Mouse (Mus musculus): Measurements from ENCODE around the gene Dgkh. TPM values are rescaled to one million over a fixed set of nuclear protein-coding genes. Genes with fewer than 3 reads are reported as not detected.
A peak's percentile ranks its signal among the peaks of the same experiment; 100 is the strongest.

Dgkh gene
- total RNA-seq, 1 experiment from 2014 or later = 17.9 TPM

GRCm38 (mm10) chr14:78651696-78652095 is 80.9 kb downstream of the Dgkh start:
- no peak for ATAC-seq (replicated peaks; ENCODE audit: insufficient number of reproducible peaks, low FRiP score, low TSS enrichment, poor library complexity, severe bottlenecking)

DNA sequence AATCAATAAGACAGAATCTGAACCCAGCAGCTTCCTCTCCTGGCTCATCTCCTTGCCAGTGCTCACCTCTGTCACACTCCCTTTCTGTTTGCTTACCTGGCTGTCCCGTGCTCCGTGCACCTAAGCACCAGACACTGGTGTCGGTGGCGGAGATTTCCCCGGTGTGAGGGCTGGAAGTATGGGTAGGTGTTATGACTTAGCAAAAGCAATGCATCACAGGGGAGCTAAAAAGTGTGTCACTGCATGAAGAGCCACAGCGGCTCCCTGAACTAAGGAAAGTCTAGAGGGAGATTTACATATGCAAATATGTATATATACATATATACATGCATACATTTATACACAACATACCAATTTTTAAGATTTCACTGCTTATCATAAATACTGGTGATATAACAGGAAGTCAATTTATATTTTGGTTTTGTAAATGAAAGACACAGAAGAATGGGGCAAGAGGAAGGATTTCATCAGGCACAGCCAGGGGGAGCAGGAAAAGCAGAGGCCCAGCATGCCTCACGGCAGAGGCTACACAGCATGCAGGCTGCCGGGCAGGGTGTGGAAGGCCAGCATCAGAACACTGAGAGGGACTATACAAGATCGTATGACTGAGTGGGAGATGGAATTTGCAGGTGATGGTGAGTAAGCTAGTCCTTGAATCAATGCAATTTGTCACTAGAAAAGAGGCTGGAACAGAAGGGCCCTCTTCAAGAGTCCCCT is 82.0 kb downstream of the Dgkh start:
- no peak for ATAC-seq (replicated peaks; ENCODE audit: insufficient number of reproducible peaks, low FRiP score, low TSS enrichment, poor library complexity, severe bottlenecking)

- no peak for ATAC-seq (replicated peaks; ENCODE audit: insufficient number of reproducible peaks, low FRiP score, low TSS enrichment, poor library complexity, severe bottlenecking)
These were observed 82.9 kb downstream of the Dgkh start for GRCm38 (mm10) chr14:78649525-78650274.

GRCm38 (mm10) chr14:78645622-78646021 is 87.0 kb downstream of the Dgkh start:
- no peak for ATAC-seq (replicated peaks; ENCODE audit: insufficient number of reproducible peaks, low FRiP score, low TSS enrichment, poor library complexity, severe bottlenecking)

DNA sequence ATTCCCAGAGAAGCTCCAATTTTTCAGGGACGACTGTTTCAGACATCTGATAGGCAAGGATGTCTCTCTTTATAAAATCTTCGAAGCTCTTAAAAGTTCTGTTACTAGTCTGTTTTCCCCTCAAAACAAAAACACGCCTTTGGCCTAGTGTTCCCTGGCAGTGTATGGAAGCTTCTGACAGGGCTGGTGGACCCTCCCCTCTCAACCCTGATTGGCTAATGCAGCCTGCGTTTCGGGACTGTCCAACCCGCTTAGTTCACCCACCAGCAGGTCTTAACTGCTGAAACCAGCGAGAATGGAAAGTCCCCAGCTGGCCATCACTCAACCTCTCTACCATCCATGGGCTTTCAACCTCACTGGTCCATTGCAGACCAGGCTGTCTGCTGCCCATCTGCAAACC is 91.3 kb downstream of the Dgkh start:
- no peak for ATAC-seq (replicated peaks; ENCODE audit: insufficient number of reproducible peaks, low FRiP score, low TSS enrichment, poor library complexity, severe bottlenecking)

- ATAC-seq (replicated peaks; ENCODE audit: insufficient number of reproducible peaks, low FRiP score, low TSS enrichment, poor library complexity, severe bottlenecking) = no peak
These were observed 92.9 kb downstream of the Dgkh start for GRCm38 (mm10) chr14:78639691-78640090.

DNA sequence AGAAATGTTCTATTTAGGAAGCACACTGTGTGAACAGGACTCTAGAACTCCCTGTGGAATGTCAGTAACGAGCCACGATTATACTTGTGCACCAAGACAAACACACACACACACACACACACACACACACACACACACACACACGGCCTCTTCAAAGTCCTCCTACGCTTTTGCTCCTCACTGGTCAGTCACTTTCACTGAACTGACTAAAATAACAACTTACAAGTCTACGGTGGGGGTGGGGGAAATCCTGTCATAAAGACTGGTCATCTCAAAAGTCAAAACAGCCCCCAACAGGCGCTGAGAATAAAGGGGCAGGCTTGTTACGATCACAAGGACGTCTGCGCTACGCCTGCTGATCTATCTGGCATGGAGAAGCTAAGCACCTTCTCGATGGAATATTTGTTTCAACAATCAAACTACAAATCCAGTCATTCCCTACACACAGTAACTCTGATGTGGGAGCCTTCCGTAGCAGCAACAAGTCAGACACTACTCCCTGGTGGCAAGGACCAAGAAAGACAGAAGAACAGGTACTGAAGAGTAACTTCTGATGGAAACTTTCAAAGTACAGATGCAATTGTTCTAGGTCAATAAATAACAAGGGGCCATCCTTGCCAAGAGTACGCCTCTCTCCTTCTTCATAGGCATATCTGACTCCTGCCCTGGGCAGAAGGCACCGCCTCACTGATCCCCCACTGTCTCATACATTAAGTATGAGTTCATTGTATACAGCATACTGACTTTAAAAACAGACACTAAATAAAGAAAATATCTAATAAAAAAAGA is 96.8 kb downstream of the Dgkh start:
- ATAC-seq (replicated peaks; ENCODE audit: insufficient number of reproducible peaks, low FRiP score, low TSS enrichment, poor library complexity, severe bottlenecking) = no peak

DNA sequence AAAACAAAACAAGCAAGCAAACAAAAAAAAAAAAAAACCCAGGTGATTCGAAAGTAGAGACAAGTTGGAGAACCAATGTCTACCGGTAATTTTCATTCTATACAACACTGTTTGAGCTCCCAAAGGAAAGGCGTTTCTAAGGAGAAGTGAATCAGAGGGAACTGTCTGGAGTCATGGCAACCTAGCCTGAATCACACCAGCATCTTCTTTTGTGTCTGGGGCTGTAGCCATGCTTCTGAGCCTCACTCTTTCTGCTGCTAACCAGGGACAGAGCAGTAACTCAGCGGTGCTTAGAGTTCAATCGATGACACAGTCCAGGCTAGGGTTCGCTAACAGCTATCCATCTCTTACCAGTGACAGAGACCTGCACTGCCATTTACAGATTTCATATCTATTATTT is 99.8 kb downstream of the Dgkh start:
- no peak for ATAC-seq (replicated peaks; ENCODE audit: insufficient number of reproducible peaks, low FRiP score, low TSS enrichment, poor library complexity, severe bottlenecking)

DNA sequence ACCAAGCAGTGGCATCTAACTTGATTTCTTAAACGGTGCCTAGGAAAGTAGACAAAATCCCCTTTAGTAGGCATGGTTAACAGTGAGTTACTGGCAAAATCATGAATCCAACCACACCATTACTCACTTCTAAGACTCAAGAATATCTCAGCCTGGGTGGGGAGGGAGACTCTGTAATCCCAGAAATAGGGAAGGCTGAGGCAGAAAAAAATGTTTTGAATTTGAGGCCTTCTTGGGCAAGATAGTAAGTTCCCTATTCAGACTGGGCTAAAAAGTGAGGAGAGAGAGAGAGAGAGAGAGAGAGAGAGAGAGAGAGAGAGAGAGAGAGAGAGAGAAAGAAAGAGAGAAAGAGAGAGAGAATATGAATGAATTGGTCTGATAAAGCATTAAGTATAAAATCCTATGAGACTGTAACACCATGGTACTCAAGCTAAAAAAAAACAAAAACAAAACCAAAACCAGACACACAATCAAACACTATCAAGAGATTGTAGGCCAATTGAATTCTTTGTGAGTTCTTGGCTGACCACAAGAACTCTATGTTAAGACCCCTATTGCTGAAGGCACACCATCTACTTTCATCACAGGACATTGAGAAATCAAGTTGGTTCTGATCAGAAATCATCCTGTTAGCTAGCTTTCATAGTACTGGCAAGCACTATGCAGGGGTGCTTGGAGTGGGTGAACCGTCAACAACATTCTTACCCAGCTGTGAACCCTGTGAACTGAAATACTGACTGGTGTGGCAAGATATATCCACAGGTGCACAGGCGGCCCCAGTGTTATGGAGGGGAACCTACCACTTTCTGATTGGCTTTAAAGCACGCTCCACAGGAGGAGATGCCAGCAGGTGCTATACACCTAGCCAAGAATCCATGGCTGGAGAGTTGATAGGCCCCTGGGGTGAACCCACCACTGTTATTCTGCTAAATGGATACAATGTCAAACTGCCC is 101.4 kb downstream of the Dgkh start:
- no peak for ATAC-seq (replicated peaks; ENCODE audit: insufficient number of reproducible peaks, low FRiP score, low TSS enrichment, poor library complexity, severe bottlenecking)

DNA sequence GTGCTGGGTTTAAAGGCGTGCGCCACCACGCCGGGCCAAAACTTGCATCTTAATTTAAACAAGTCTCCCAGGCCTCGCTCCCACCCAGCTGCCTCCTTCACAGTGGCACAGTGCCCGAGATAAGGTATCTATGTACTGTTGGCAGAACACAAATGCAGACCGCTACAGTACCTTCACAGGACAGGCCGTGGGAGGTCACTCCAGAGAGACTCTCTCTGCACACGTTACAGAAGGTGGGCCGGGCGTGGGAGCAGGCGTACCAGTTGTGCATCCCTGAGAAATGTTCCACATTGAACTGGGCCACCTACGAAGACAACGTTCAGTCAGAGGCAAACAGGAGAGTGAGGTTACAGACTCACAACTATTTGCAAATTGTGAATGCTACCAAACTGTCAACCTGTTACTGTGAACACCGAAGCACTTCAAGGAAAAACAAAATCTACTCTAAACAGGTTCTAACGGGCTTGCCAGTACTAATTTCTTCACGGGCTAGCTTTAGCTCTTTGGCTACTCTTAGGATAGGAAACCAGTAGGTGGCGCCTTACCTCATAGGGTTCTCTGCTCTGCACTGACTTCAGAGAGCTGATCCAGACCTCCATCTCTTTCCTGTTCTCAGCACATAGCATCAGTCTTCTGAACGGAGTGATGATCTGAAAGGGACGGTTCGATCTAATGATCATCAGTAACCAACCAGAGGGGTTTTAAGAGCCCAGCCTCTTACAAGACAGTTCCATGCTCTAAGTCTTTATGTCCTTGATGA is 104.9 kb downstream of the Dgkh start:
- ATAC-seq (replicated peaks; ENCODE audit: insufficient number of reproducible peaks, low FRiP score, low TSS enrichment, poor library complexity, severe bottlenecking) = no peak

DNA sequence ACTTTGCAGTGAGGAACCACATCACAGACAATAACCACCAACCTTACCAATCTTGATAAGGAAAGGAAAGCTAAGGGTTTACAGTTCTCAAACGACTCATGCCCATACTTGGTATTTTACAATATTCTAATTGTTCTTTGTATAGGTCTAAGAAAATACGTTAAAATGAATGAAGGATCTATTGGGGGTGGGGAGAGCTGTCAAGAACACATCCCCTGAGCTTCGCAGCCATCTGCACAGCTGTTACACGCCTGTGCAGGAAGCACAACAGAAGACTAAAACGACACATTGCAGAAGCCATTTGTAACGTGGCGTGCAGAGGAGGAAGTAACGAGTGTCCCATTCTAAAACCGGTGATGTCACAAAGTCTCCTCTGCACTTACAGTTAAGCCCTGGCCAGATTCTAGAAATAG is 113.7 kb downstream of the Dgkh start:
- no peak for ATAC-seq (replicated peaks; ENCODE audit: insufficient number of reproducible peaks, low FRiP score, low TSS enrichment, poor library complexity, severe bottlenecking)

DNA sequence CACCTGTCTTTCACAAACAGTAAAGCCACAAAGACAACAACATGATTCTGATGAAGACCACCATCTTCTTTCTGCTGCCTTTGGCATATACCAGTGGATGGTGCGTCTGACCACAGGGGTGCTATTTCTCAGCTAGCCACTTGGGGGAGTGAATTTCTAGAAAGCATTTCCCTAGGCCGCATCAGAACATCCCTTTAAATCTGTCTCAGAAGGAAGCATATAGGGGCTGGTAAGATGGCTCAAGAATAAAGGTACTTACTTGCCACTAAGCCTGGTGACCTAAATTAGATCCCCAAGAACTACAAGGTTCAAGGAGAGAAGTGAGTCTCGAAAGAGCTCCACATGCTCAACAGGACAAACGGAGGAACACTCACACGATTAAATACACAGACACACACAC is 119.0 kb downstream of the Dgkh start:
- no peak for ATAC-seq (replicated peaks; ENCODE audit: insufficient number of reproducible peaks, low FRiP score, low TSS enrichment, poor library complexity, severe bottlenecking)

GRCm38 (mm10) chr14:78612111-78612788 is 120.3 kb downstream of the Dgkh start:
- 0 out of 2 replicates have a peak, but pooled peaks have one; percentile 31 for ATAC-seq (replicated peaks; ENCODE audit: insufficient number of reproducible peaks, low FRiP score, low TSS enrichment, poor library complexity, severe bottlenecking)

GRCm38 (mm10) chr14:78594916-78595315 is 137.7 kb downstream of the Dgkh start:
- ATAC-seq (replicated peaks; ENCODE audit: insufficient number of reproducible peaks, low FRiP score, low TSS enrichment, poor library complexity, severe bottlenecking) = no peak

- no peak for ATAC-seq (replicated peaks; ENCODE audit: insufficient number of reproducible peaks, low FRiP score, low TSS enrichment, poor library complexity, severe bottlenecking)
These were observed 139.6 kb downstream of the Dgkh start for GRCm38 (mm10) chr14:78592965-78593364.

GRCm38 (mm10) chr14:78590335-78590734 is 142.2 kb downstream of the Dgkh start:
- ATAC-seq (replicated peaks; ENCODE audit: insufficient number of reproducible peaks, low FRiP score, low TSS enrichment, poor library complexity, severe bottlenecking) = no peak

DNA sequence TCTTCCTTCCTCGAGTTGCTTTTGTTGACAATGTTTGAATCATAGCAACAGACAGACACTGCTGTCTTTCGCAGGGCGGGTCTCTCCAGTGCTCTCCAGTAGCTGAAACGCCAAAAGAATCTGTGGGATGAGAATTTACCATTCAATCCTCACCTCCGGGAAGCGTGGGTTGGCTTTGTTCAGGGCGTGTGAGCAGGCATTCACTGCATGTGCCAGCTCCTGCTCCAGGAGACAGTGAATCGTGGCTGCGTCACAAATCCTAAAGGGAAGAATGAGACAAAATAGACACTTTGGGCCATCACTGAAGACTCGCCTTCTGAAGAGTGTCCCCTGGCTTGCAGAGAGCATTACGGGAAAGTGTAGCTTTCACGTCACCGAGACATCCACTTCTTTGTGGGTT is 148.4 kb downstream of the Dgkh start:
- ATAC-seq (replicated peaks; ENCODE audit: insufficient number of reproducible peaks, low FRiP score, low TSS enrichment, poor library complexity, severe bottlenecking) = no peak

Data from monocyte, adult 5-6 weeks (primary cell).